Mouse (Mus musculus) liver, adult 2 months (tissue): ENCODE measurements around the gene Atp6v1a. TPM values are rescaled to one million over a fixed set of nuclear protein-coding genes. Genes with fewer than 3 reads are reported as not detected.

Experiments used
- DNase-seq: peaks from one replicate; pipeline ENCODE4 v3.0.0-alpha.2; 2011; ENCODE audit warnings: low read depth, low spot score; ENCODE audit errors: extremely low read depth
- H3K27ac ChIP-seq: fragments of 200-500 bp; replicated peaks from 2 replicates; pipeline ENCODE4 v1.5.1; 2012; ENCODE audit warnings: low read depth, mild to moderate bottlenecking, control low read depth, inconsistent platforms, low read length; ENCODE audit not compliant: insufficient read depth
- H3K27me3 ChIP-seq: fragments of 200-500 bp; 2 replicates; pipeline ENCODE4 v1.6.1; 2012; ENCODE audit warnings: mild to moderate bottlenecking, moderate library complexity, low read length, inconsistent platforms; ENCODE audit not compliant: control insufficient read depth, insufficient read depth
- H3K36me3 ChIP-seq: fragments of 200-500 bp; 2 replicates; pipeline ENCODE4 v1.6.1; 2012; ENCODE audit warnings: low read length, inconsistent platforms; ENCODE audit not compliant: control insufficient read depth, insufficient read depth
- H3K4me1 ChIP-seq: fragments of 200-500 bp; 2 replicates; pipeline ENCODE4 v1.6.1; 2011; ENCODE audit warnings: low read length; ENCODE audit not compliant: control insufficient read depth, insufficient read depth
- H3K4me3 ChIP-seq: fragments of 200-500 bp; 2 replicates; pipeline ENCODE4 v1.5.1; 2011; ENCODE audit warnings: low read depth, mild to moderate bottlenecking, control low read depth, low read length, moderate library complexity; ENCODE audit not compliant: insufficient read depth
- H3K79me2 ChIP-seq: fragments of 200-500 bp; 2 replicates; pipeline ENCODE4 v1.6.1; 2012; ENCODE audit warnings: inconsistent platforms, mild to moderate bottlenecking, low read length, moderate library complexity; ENCODE audit not compliant: control insufficient read depth, insufficient read depth
- H3K9ac ChIP-seq: fragments of 200-500 bp; 2 replicates; pipeline ENCODE4 v1.6.1; 2012; ENCODE audit warnings: low read depth, mild to moderate bottlenecking, control low read depth, inconsistent platforms, low read length
- CTCF ChIP-seq: fragments of 200-500 bp; IDR thresholded peaks from 2 replicates; pipeline ENCODE4 v1.5.1; 2011; ENCODE audit warnings: low read depth, low read length, control low read depth
- POLR2A ChIP-seq: fragments of 200-500 bp; IDR thresholded peaks from 2 replicates; pipeline ENCODE4 v1.6.1; 2011; ENCODE audit warnings: low read length, control low read depth; ENCODE audit not compliant: insufficient read depth; ENCODE audit errors: extremely low read depth
- WGBS: fragments of 180-500 bp; shearing (Covaris S2); methylation state at CpG from one replicate; pipeline ENCODE4 v1.1.7; 2018; 5-methylcytosine and 5-hydroxymethylcytosine counted together
- polyA plus RNA-seq: library from polyadenylated mRNA; depleted of rRNA; stranded (reverse); fragments of >200 nt; gene quantifications from 2 replicates; pipeline ENCODE4 v1.2.3, GENCODE M21; 2012; rRNA removed
- total RNA-seq: library from RNA; depleted of rRNA; stranded (reverse); fragments of >200 nt; gene quantifications from 2 replicates; pipeline ENCODE4 v1.2.3, GENCODE M21; 2014; rRNA removed

Atp6v1a gene
- 39.2 and 40.8 TPM in 2 replicates for total RNA-seq
- polyA plus RNA-seq: 11.9 and 13.0 TPM in 2 replicates

- Histone ChIP-seq H3K4me3 (peak within 1 kb of the TSS; percentile 100), H3K27ac (peak within 1 kb of the TSS; percentile 99), H3K79me2 (peaks cover 8% of the 10 kb centered on the region; the same call in 1 of the 2 replicates), H3K4me1 (peaks cover 16% of the 10 kb centered on the region), H3K36me3 (no peaks in the 10 kb centered on the region), H3K9ac (peak within 1 kb of the TSS; percentile 97), H3K27me3 (no peaks in the 10 kb centered on the region)
- peak; percentile 80 for DNase-seq
- TF ChIP-seq CTCF: no peak
- 0 out of 2 replicates have a peak, but pooled peaks have one; percentile 60 for TF ChIP-seq POLR2A
- WGBS: under 1% methylated on average over 70 of the region's 71 CpGs
These were observed at the start of gene Atp6v1a, which contains the start of gene Naa50 for GRCm38 (mm10) chr16:44139536-44140185. TSS of gene Atp6v1a (minus strand) at chr16:44139705. TSS of gene Naa50 (plus strand) at chr16:44139830.

GRCm38 (mm10) chr16:44188766-44189165 is 49.3 kb upstream of the Atp6v1a start:
- Histone ChIP-seq H3K4me3 (no peak overlapping the region), H3K27me3 (no peaks in the 10 kb centered on the region), H3K79me2 (peaks cover 12% of the 10 kb centered on the region; the same call in 1 of the 2 replicates), H3K36me3 (no peaks in the 10 kb centered on the region), H3K9ac (no peak overlapping the region), H3K4me1 (no peaks in the 10 kb centered on the region; the same call in none of the 2 replicates), H3K27ac (no peak overlapping the region)
- DNase-seq: no peak
- TF ChIP-seq CTCF (0 out of 2 replicates have a peak, but pooled peaks have one; percentile 9), POLR2A (no peak)
- WGBS: 84% methylated on average over 3 of the region's 3 CpGs

- Histone ChIP-seq H3K79me2 (peaks cover 13% of the 10 kb centered on the region; the same call in 1 of the 2 replicates), H3K27ac (no peak overlapping the region)
These were observed 47.7 kb upstream of the Atp6v1a start for GRCm38 (mm10) chr16:44187172-44187571.

GRCm38 (mm10) chr16:44184769-44185168 is 45.3 kb upstream of the Atp6v1a start:
- no peaks in the 10 kb centered on the region for H3K4me1 ChIP-seq
- no peaks in the 10 kb centered on the region for H3K27me3 ChIP-seq
- H3K9ac ChIP-seq: no peak overlapping the region
- no peaks in the 10 kb centered on the region; the same call in 1 of the 2 replicates for H3K36me3 ChIP-seq
- no peak for DNase-seq
- no peak overlapping the region for H3K27ac ChIP-seq
- no peak for TF ChIP-seq CTCF
- no peak for TF ChIP-seq POLR2A
- peaks cover 14% of the 10 kb centered on the region; the same call in 1 of the 2 replicates for H3K79me2 ChIP-seq
- 91% methylated on average over 3 of the region's 3 CpGs for WGBS
- H3K4me3 ChIP-seq: no peak overlapping the region

More at GRCm38 (mm10) chr16:44187172-44187571, 47.7 kb upstream of the Atp6v1a start:
- WGBS: 92% methylated on average over 4 of the region's 4 CpGs
- no peak for TF ChIP-seq POLR2A
- no peak for TF ChIP-seq CTCF
- Histone ChIP-seq H3K4me1 (no peaks in the 10 kb centered on the region), H3K4me3 (no peak overlapping the region), H3K27me3 (no peaks in the 10 kb centered on the region), H3K9ac (no peak overlapping the region), H3K36me3 (no peaks in the 10 kb centered on the region)
- DNase-seq: no peak

GRCm38 (mm10) chr16:44182597-44182996 is 43.1 kb upstream of the Atp6v1a start:
- Histone ChIP-seq H3K27ac (no peak overlapping the region), H3K4me3 (no peak overlapping the region), H3K27me3 (no peaks in the 10 kb centered on the region), H3K79me2 (peaks cover 10% of the 10 kb centered on the region; the same call in 1 of the 2 replicates), H3K36me3 (peaks cover 2% of the 10 kb centered on the region), H3K9ac (no peak overlapping the region), H3K4me1 (no peaks in the 10 kb centered on the region)
- 85% methylated on average over 1 of the region's 1 CpGs for WGBS
- TF ChIP-seq CTCF (no peak), POLR2A (no peak)
- no peak for DNase-seq

GRCm38 (mm10) chr16:44178555-44178954 is 39.0 kb upstream of the Atp6v1a start:
- TF ChIP-seq POLR2A (no peak), CTCF (no peak)
- Histone ChIP-seq H3K79me2 (peaks cover 16% of the 10 kb centered on the region; the same call in 1 of the 2 replicates), H3K4me1 (peaks cover 11% of the 10 kb centered on the region), H3K9ac (no peak overlapping the region), H3K4me3 (no peak overlapping the region), H3K27ac (no peak overlapping the region), H3K27me3 (no peaks in the 10 kb centered on the region), H3K36me3 (peaks cover 2% of the 10 kb centered on the region)
- DNase-seq: no peak
- 45% methylated on average over 1 of the region's 1 CpGs for WGBS
